In the genomic region with DNA sequence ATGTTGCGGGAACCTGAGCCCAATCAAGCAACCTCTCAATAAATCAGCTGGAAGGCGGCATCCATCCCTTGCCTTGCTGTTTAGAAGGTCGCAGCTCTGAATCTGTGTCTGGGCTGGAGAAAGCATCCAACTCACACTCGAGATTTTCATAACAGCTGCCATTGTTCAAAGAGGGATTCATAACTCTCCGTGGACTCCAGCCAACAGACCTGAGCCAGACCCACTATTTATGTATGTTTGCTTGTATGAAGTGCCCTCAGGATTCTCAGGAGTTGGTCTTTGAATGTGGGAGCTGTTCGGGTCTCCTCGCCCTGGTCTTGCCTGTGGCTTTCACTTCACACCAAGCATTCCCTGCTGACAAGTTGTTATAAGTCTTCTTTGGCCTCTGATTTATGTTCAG, we compare ENCODE assay signal across 22 mouse cellular contexts.
"Had no signal": no experiment of that assay in that cellular context is flagged by ENCODE, and none has a peak within 500 bp of the region (broad histone marks: within the 10 kb centered on the region; RNA-seq: fewer than 3 reads in every experiment).

No protein-coding gene starts in this region.

- H3K4me1 ChIP-seq: intestine, embryonic 15.5 days; liver, embryonic 12.5 days; liver, embryonic 15.5 days; lung, embryonic 15.5 days; megakaryocyte, embryonic 14.5 days; midbrain, embryonic 10.5 days; midbrain, embryonic 15.5 days; neural tube, embryonic 12.5 days had no signal

- H3K36me3 ChIP-seq: intestine, embryonic 15.5 days; limb, embryonic 10.5 days; limb, embryonic 13.5 days; liver, embryonic 12.5 days; liver, embryonic 15.5 days; lung, embryonic 15.5 days; midbrain, embryonic 10.5 days; midbrain, embryonic 15.5 days; neural tube, embryonic 12.5 days; neural tube, embryonic 15.5 days had no signal

- H3K4me3 ChIP-seq: intestine, embryonic 15.5 days; left cerebral cortex, adult 2 months; limb, embryonic 10.5 days; limb, embryonic 13.5 days; liver, embryonic 12.5 days; liver, embryonic 15.5 days; lung, embryonic 15.5 days; megakaryocyte, embryonic 14.5 days; midbrain, embryonic 10.5 days; midbrain, embryonic 15.5 days; neural tube, embryonic 12.5 days; neural tube, embryonic 15.5 days had no signal

- H3K27ac ChIP-seq: intestine, embryonic 15.5 days; left cerebral cortex, adult 2 months; limb, embryonic 10.5 days; limb, embryonic 13.5 days; liver, embryonic 12.5 days; liver, embryonic 15.5 days; lung, embryonic 15.5 days; midbrain, embryonic 10.5 days; midbrain, embryonic 15.5 days; neural tube, embryonic 12.5 days; neural tube, embryonic 15.5 days; stomach, postnatal 0 days had no signal

- H3K4me2 ChIP-seq: intestine, embryonic 15.5 days; limb, embryonic 13.5 days; liver, embryonic 12.5 days; liver, embryonic 15.5 days; lung, embryonic 15.5 days; midbrain, embryonic 15.5 days; neural tube, embryonic 12.5 days; neural tube, embryonic 15.5 days had no signal

- H3K9ac ChIP-seq: intestine, embryonic 15.5 days; limb, embryonic 13.5 days; liver, embryonic 12.5 days; liver, embryonic 15.5 days; lung, embryonic 15.5 days; midbrain, embryonic 15.5 days; neural tube, embryonic 12.5 days; neural tube, embryonic 15.5 days had no signal

- H3K9me3 ChIP-seq: intestine, embryonic 15.5 days; limb, embryonic 10.5 days; liver, embryonic 15.5 days; lung, embryonic 15.5 days; midbrain, embryonic 15.5 days; neural tube, embryonic 12.5 days; neural tube, embryonic 15.5 days had no signal

- DNase-seq: kidney, adult 11 months; kidney, postnatal 25 days; layer of hippocampus, postnatal 36 days; liver; right cerebral cortex, adult 18-20 months; right cerebral cortex, postnatal 14 days; right cerebral cortex, postnatal 4 days; thymus, postnatal 25 days had no signal

- H3K27me3 ChIP-seq: liver, embryonic 12.5 days; liver, embryonic 15.5 days; lung, embryonic 15.5 days; midbrain, embryonic 15.5 days; neural tube, embryonic 12.5 days; neural tube, embryonic 15.5 days had no signal

- ATAC-seq: hindbrain, embryonic 16.5 days; intestine, embryonic 15.5 days; liver, embryonic 12.5 days; midbrain, embryonic 15.5 days had no signal
